Mouse (Mus musculus) MEL (cell line): ENCODE results near the gene Utrn. TPM values are rescaled to one million over a fixed set of nuclear protein-coding genes. Genes with fewer than 3 reads are reported as not detected.

Experiments used
- DNase-seq: peaks from one replicate; pipeline ENCODE4 v3.0.0; 2011; ENCODE audit warnings: low read depth, low spot score
- H3K27ac ChIP-seq: 2 replicates; pipeline ENCODE4 v1.5.1; 2012; ENCODE audit warnings: low read depth, mild to moderate bottlenecking, control low read depth, low read length, moderate library complexity; ENCODE audit not compliant: control insufficient read depth
- H3K27me3 ChIP-seq, 2 experiments: fragments of 150-350 bp in 1 of 2; sonication (generic) in 1 of 2; 2 replicates each; pipeline ENCODE4 v1.6.1; 2012; ENCODE audit warnings: low read length in 2 of 2, mild to moderate bottlenecking in 2 of 2, improper control_type of control experiment in 1 of 2, moderate library complexity in 1 of 2; ENCODE audit not compliant: insufficient read depth in 2 of 2, control insufficient read depth in 1 of 2
- H3K36me3 ChIP-seq, 2 experiments: 2 replicates each; pipeline ENCODE4 v1.6.1; 2012 to 2014; ENCODE audit warnings: low read length in 2 of 2, improper control_type of control experiment in 1 of 2, inconsistent platforms in 1 of 2, mild to moderate bottlenecking in 1 of 2; ENCODE audit not compliant: insufficient read depth in 2 of 2, control insufficient read depth in 1 of 2
- H3K4me1 ChIP-seq, 2 experiments: fragments of 150-350 bp in 1 of 2; sonication (generic) in 1 of 2; 2 replicates each; pipeline ENCODE4 v1.6.1; 2012; ENCODE audit warnings: low read length in 2 of 2, improper control_type of control experiment in 1 of 2, mild to moderate bottlenecking in 1 of 2; ENCODE audit not compliant: insufficient read depth in 2 of 2, control insufficient read depth in 1 of 2
- H3K4me3 ChIP-seq, 2 experiments: fragments of 150-350 bp in 1 of 2; sonication (generic) in 1 of 2; 2 replicates each; pipeline ENCODE4 v1.5.1; 2012; ENCODE audit warnings: low read depth in 2 of 2, low read length in 2 of 2, mild to moderate bottlenecking in 2 of 2, moderate library complexity in 2 of 2, control low read depth in 1 of 2, improper control_type of control experiment in 1 of 2; ENCODE audit not compliant: control insufficient read depth in 1 of 2, insufficient read depth in 1 of 2
- H3K79me2 ChIP-seq: 2 replicates; pipeline ENCODE4 v1.6.1; 2012; ENCODE audit warnings: mild to moderate bottlenecking, low read length, moderate library complexity; ENCODE audit not compliant: control insufficient read depth, poor library complexity, insufficient read depth
- H3K9ac ChIP-seq: 2 replicates; pipeline ENCODE4 v1.6.1; 2012; ENCODE audit warnings: low read depth, mild to moderate bottlenecking, control low read depth, low read length, moderate library complexity; ENCODE audit not compliant: control insufficient read depth, poor library complexity, severe bottlenecking
- H3K9me3 ChIP-seq: fragments of 150-350 bp; sonication (generic); replicated peaks from 2 replicates; pipeline ENCODE4 v1.6.1; 2012; ENCODE audit warnings: mild to moderate bottlenecking, low read length, improper control_type of control experiment, moderate library complexity; ENCODE audit not compliant: insufficient read depth
- CHD1 ChIP-seq: IDR thresholded peaks from 2 replicates; pipeline ENCODE4 v1.6.1; 2012; ENCODE audit warnings: low read depth, mild to moderate bottlenecking, inconsistent platforms, low read length, improper control_type of control experiment
- CHD2 ChIP-seq: IDR thresholded peaks from 2 replicates; pipeline ENCODE4 v1.6.1; 2011; ENCODE audit warnings: low read length, improper control_type of control experiment
- E2F4 ChIP-seq: IDR thresholded peaks from 2 replicates; pipeline ENCODE4 v1.6.1; 2011; ENCODE audit warnings: low read depth, low read length, improper control_type of control experiment, borderline replicate concordance
- ELF1 ChIP-seq: IDR thresholded peaks from 2 replicates; pipeline ENCODE4 v1.6.1; 2014; ENCODE audit warnings: low read depth, mild to moderate bottlenecking, inconsistent platforms, low read length, improper control_type of control experiment, moderate library complexity
- EP300 ChIP-seq, 2 experiments: IDR thresholded peaks; 2 replicates each; pipeline ENCODE4 v1.6.1; 2011; ENCODE audit warnings: improper control_type of control experiment in 2 of 2, low read length in 2 of 2, low read depth in 1 of 2, mild to moderate bottlenecking in 1 of 2
- ETS1 ChIP-seq: IDR thresholded peaks from 2 replicates; pipeline ENCODE4 v1.6.1; 2012; ENCODE audit warnings: low read depth, mild to moderate bottlenecking, inconsistent platforms, low read length, improper control_type of control experiment, moderate library complexity
- GABPA ChIP-seq: IDR thresholded peaks from 2 replicates; pipeline ENCODE4 v1.6.1; 2012; ENCODE audit warnings: low read depth, mild to moderate bottlenecking, inconsistent platforms, low read length, improper control_type of control experiment, moderate library complexity
- GATA1 ChIP-seq: IDR thresholded peaks from 2 replicates; pipeline ENCODE4 v1.6.1; 2011; ENCODE audit warnings: low read depth, low read length, improper control_type of control experiment
- MAX ChIP-seq: IDR thresholded peaks from 2 replicates; pipeline ENCODE4 v1.6.1; 2011; ENCODE audit warnings: low read length, improper control_type of control experiment
- MAZ ChIP-seq: IDR thresholded peaks from 2 replicates; pipeline ENCODE4 v1.6.1; 2012; ENCODE audit warnings: low read depth, mild to moderate bottlenecking, inconsistent platforms, low read length, improper control_type of control experiment
- MEF2A ChIP-seq: IDR thresholded peaks from 2 replicates; pipeline ENCODE4 v1.6.1; 2014; ENCODE audit warnings: low read depth, mild to moderate bottlenecking, inconsistent platforms, low read length, improper control_type of control experiment; ENCODE audit not compliant: poor library complexity, insufficient replicate concordance, severe bottlenecking; ENCODE audit errors: extremely low read depth
- MXI1 ChIP-seq: IDR thresholded peaks from 2 replicates; pipeline ENCODE4 v1.6.1; 2011; ENCODE audit warnings: mild to moderate bottlenecking, low read depth, low read length, improper control_type of control experiment
- MYC ChIP-seq: IDR thresholded peaks from 2 replicates; pipeline ENCODE4 v1.6.1; 2011; ENCODE audit warnings: low read depth, mild to moderate bottlenecking, low read length, improper control_type of control experiment, moderate library complexity
- POLR2AphosphoS5 ChIP-seq: IDR thresholded peaks from 2 replicates; pipeline ENCODE4 v1.6.1; 2012; ENCODE audit warnings: low read depth, borderline replicate concordance, mild to moderate bottlenecking, inconsistent platforms, low read length, moderate library complexity, mixed read lengths
- RAD21 ChIP-seq: IDR thresholded peaks from 2 replicates; pipeline ENCODE4 v1.6.1; 2011; ENCODE audit warnings: mild to moderate bottlenecking, low read depth, low read length, improper control_type of control experiment
- RCOR1 ChIP-seq: IDR thresholded peaks from 2 replicates; pipeline ENCODE4 v1.6.1; 2012; ENCODE audit warnings: low read depth, mild to moderate bottlenecking, inconsistent platforms, low read length, improper control_type of control experiment
- SMC3 ChIP-seq: IDR thresholded peaks from 2 replicates; pipeline ENCODE4 v1.6.1; 2011; ENCODE audit warnings: low read depth, low read length, improper control_type of control experiment
- TAL1 ChIP-seq: IDR thresholded peaks from 2 replicates; pipeline ENCODE4 v1.6.1; 2012; ENCODE audit warnings: mild to moderate bottlenecking, inconsistent platforms, low read length, moderate library complexity, mixed read lengths
- TCF12 ChIP-seq: IDR thresholded peaks from 2 replicates; pipeline ENCODE4 v1.6.1; 2014; ENCODE audit warnings: low read depth, mild to moderate bottlenecking, inconsistent platforms, low read length, improper control_type of control experiment, moderate library complexity
- USF1 ChIP-seq: IDR thresholded peaks from 2 replicates; pipeline ENCODE4 v1.6.1; 2014; ENCODE audit warnings: low read depth, mild to moderate bottlenecking, inconsistent platforms, low read length, improper control_type of control experiment, moderate library complexity
- USF2 ChIP-seq, 2 experiments: IDR thresholded peaks; 2 replicates each; pipeline ENCODE4 v1.6.1; 2011 to 2012; ENCODE audit warnings: improper control_type of control experiment in 2 of 2, low read length in 2 of 2, borderline replicate concordance in 1 of 2, inconsistent platforms in 1 of 2, low read depth in 1 of 2, mild to moderate bottlenecking in 1 of 2; ENCODE audit not compliant: insufficient read depth in 1 of 2
- ZC3H11A ChIP-seq: IDR thresholded peaks from 2 replicates; pipeline ENCODE4 v1.6.1; 2012; ENCODE audit warnings: low read depth, mild to moderate bottlenecking, inconsistent platforms, low read length, improper control_type of control experiment
- ZKSCAN1 ChIP-seq: IDR thresholded peaks from 2 replicates; pipeline ENCODE4 v1.6.1; 2012; ENCODE audit warnings: low read depth, mild to moderate bottlenecking, inconsistent platforms, low read length, improper control_type of control experiment, moderate library complexity
- polyA plus RNA-seq, 2 experiments: library from polyadenylated mRNA; stranded (reverse) in 1 of 2; unstranded in 1 of 2; fragments of >175 nt in 1 of 2; fragments of >200 nt in 1 of 2; gene quantifications; 2 replicates each; pipeline versions ENCODE4 v1.2.1 to v1.2.4; 2012; ENCODE audit warnings: low replicate concordance in 2 of 2, low read depth in 1 of 2; ENCODE audit not compliant: insufficient read length in 2 of 2, insufficient read depth in 1 of 2, missing spikeins in 1 of 2
- total RNA-seq: library from RNA; depleted of rRNA; stranded (reverse); fragments of 300-350 nt; gene quantifications from 2 replicates; pipeline ENCODE4 v1.2.3, GENCODE M21; 2012

Utrn gene
- total and polyA plus RNA-seq, 3 experiments = 2.3 to 4.3 TPM; not detected in 1

DNA sequence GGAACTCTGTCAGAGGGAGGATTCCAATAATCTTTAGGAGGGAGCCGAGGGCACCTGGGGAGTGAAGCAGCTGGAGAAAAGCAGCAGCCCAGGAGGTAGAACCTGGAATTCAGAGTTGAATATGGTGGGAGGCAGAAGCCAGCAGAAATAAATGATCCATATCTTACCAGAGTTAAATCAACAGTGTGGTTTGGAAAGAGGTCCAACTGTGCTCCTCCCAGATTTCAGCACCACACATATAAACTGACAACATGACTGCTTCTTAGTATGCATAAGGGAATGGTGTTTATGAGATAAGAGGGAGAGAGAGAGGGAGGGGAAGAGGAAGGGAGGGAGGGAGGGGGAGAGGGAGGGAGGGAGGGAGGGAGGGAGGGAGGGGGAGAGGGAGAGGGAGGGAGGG, 163.2 kb downstream of the Utrn start:
- H3K4me1 ChIP-seq = peaks cover 3 to 23% of the 10 kb centered on the region in 2 experiments
- peaks cover 0 to 20% of the 10 kb centered on the region in 2 experiments; a peak in 2 of 4 replicates for H3K36me3 ChIP-seq
- H3K9me3 ChIP-seq = no peaks in the 10 kb centered on the region
- peak; percentile 39; the same call in 1 of the 2 replicates for TF ChIP-seq RCOR1
- no peak for TF ChIP-seq MYC
- 0 out of 2 replicates have a peak, but pooled peaks have one; percentile 8 for TF ChIP-seq TAL1
- TF ChIP-seq GATA1 = 0 out of 2 replicates have a peak, but pooled peaks have one; percentile 19
- TF ChIP-seq MAZ = peak; percentile 63; the same call in 1 of the 2 replicates
- TF ChIP-seq EP300 (IDR thresholded peaks at IDR 0.05; ENCODE audit: low read depth in 1 of 2, low read length in 2 of 2) = peak; percentile 22 to 41; a peak in 2 of 4 replicates
- TF ChIP-seq TCF12 = peak; percentile 30; the same call in 1 of the 2 replicates
- TF ChIP-seq USF2 (IDR thresholded peaks at IDR 0.05; ENCODE audit: borderline replicate concordance in 1 of 2, insufficient read depth in 1 of 2, low read depth in 1 of 2, low read length in 2 of 2) = no peak
- H3K27me3 ChIP-seq = no peaks in the 10 kb centered on the region
- no peaks in the 10 kb centered on the region for H3K79me2 ChIP-seq
- no peak overlapping the region for H3K9ac ChIP-seq
- H3K4me3 ChIP-seq = no peak overlapping the region
- H3K27ac ChIP-seq = no peak overlapping the region
- peak; percentile 57 for DNase-seq

DNA sequence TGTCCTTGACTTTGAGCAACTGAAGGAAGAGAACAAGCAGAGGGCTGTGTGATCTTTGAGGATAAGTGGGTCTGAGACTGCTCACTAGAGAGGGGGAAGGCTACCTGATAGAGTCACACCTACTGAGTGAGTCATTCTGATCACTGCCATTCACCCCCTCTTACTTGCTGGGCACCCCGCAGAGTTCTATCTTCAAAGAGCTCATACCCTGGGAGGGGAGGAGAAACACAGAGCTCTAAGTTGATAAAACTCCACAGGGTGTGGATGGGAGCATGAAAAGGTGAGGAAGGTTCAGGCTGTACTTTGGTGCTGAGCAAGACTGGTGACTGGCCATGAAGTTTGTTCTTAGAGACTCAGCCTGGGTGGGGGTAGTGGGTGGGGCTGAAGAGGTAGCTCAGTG, 164.9 kb downstream of the Utrn start:
- no peak overlapping the region for H3K27ac ChIP-seq

More for the DNA sequence above, 164.9 kb downstream of the Utrn start:
- Histone ChIP-seq H3K36me3 (peaks cover 0 to 20% of the 10 kb centered on the region in 2 experiments; a peak in 2 of 4 replicates), H3K79me2 (no peaks in the 10 kb centered on the region), H3K4me1 (peaks cover 3 to 23% of the 10 kb centered on the region in 2 experiments), H3K9me3 (no peaks in the 10 kb centered on the region), H3K27me3 (no peaks in the 10 kb centered on the region), H3K9ac (no peak overlapping the region), H3K4me3 (no peak overlapping the region)
- TF ChIP-seq GABPA (no peak), RAD21 (no peak), MAX (no peak), SMC3 (no peak), ETS1 (no peak), ZKSCAN1 (no peak), POLR2AphosphoS5 (no peak), CHD2 (no peak), TAL1 (no peak), MXI1 (no peak), USF2 (IDR thresholded peaks at IDR 0.05; ENCODE audit: borderline replicate concordance in 1 of 2, insufficient read depth in 1 of 2, low read depth in 1 of 2, low read length in 2 of 2) (no peak), E2F4 (no peak), MYC (no peak), ZC3H11A (no peak), CHD1 (no peak), MEF2A (no peak), USF1 (no peak), ELF1 (no peak)
- no peak for DNase-seq
